In the genomic region with DNA sequence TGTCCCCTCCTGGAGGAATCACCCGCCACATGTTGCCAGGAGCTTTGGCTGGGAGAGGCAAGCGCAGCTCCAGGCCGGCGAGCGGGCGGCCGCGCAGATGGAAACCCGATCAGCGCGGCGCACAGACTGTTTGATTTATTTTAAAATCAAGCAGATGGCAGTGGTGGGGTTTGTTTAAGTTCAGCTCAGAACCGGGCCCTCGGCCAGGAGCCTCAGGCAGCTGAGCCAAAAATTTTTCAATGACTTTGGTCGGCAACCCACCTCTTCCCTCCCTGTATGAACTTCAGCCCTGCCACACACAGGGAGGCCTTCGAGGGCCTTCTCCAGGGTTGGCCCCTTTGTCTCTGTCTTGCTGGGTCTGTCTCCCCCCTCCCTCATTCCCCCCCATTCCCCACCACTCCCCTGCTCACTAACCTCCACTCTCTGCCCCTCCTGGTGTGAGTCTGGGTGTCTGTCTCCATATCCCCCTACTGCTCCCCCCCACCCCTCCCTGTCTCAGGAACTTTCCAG, we compare ENCODE assay signal across 9 mouse cellular contexts. TPM values are rescaled to one million over a fixed set of nuclear protein-coding genes. Genes with fewer than 3 reads are reported as not detected.
DNase-seq lines count a peak whose midpoint lies in the region; ATAC-seq and TF ChIP-seq lines count a peak whose summit lies in the region.
"Had no signal": no experiment of that assay in that cellular context is flagged by ENCODE, and none has a peak within 500 bp of the region (broad histone marks: within the 10 kb centered on the region; RNA-seq: fewer than 3 reads in every experiment).

No protein-coding gene starts in this region.

- peak overlapping the region; percentile 43 for H3K4me2 ChIP-seq in forebrain, embryonic 16.5 days (ENCODE audit: low read length)
- H3K4me2 ChIP-seq in liver, embryonic 15.5 days, result peak overlapping the region; percentile 45

- no peaks in the 10 kb centered on the region for H3K27me3 ChIP-seq in forebrain, embryonic 16.5 days (replicated peaks; ENCODE audit: control insufficient read depth, insufficient read depth, low read length)
- peaks cover 57% of the 10 kb centered on the region for H3K27me3 ChIP-seq in liver, embryonic 15.5 days

- H3K4me1 ChIP-seq in forebrain, embryonic 16.5 days (replicated peaks; ENCODE audit: control insufficient read depth, insufficient read depth, low read length), result peaks cover 61% of the 10 kb centered on the region
- H3K4me1 ChIP-seq in liver, embryonic 15.5 days (replicated peaks), result peaks cover 20% of the 10 kb centered on the region
- peaks cover 55% of the 10 kb centered on the region for H3K4me1 ChIP-seq in olfactory bulb, adult 2 months (ENCODE audit: control insufficient read depth, insufficient read depth, low read length)

- peak overlapping the region; percentile 97 for H3K27ac ChIP-seq in forebrain, embryonic 16.5 days (ENCODE audit: low read length)
- H3K27ac ChIP-seq in liver, embryonic 15.5 days (replicated peaks), result no peak overlapping the region; the same call in 1 of the 2 replicates
- peak overlapping the region; percentile 6; the same call in 1 of the 2 replicates for H3K27ac ChIP-seq in olfactory bulb, adult 2 months (ENCODE audit: insufficient read depth, low read depth, low read length)
- H3K27ac ChIP-seq: macrophage had no signal

- peak; percentile 86 for ATAC-seq in forebrain, embryonic 16.5 days
- ATAC-seq in liver, embryonic 15.5 days (ENCODE audit: insufficient read depth), result peak; percentile 35; the same call in 1 of the 2 replicates

- intact Hi-C loops in heart, postnatal 10 days (cut with DNase I), result loop anchor here (2.0 kb wide), 1 partner anchor 34 kb away; no protein-coding TSS in a partner anchor

- WGBS in forebrain, embryonic 16.5 days, result 4% methylated on average over 16 of the region's 16 CpGs
- WGBS in liver, embryonic 15.5 days (ENCODE audit: insufficient replicate concordance), result 35% methylated on average over 16 of the region's 16 CpGs
- 7% methylated on average over 16 of the region's 16 CpGs for WGBS in olfactory bulb, adult 2 months

- no peak for TF ChIP-seq CTCF in olfactory bulb, adult 2 months (IDR thresholded peaks at IDR 0.05; ENCODE audit: insufficient read depth, low read depth, low read length)

- peak; percentile 62 for DNase-seq in urinary bladder, postnatal 14 days (ENCODE audit: low spot score)
- DNase-seq in urinary bladder, postnatal 10 days (ENCODE audit: low spot score), result no peak
- peak; percentile 78 to 85 for DNase-seq in heart, postnatal 10 days
- peak; percentile 62 to 75 for DNase-seq in kidney, postnatal 36 days
- no peak for DNase-seq in urinary bladder, postnatal 25 days (ENCODE audit: low spot score)

- no peak overlapping the region for H3K9ac ChIP-seq in forebrain, embryonic 16.5 days (replicated peaks; ENCODE audit: low read depth, low read length)
- H3K9ac ChIP-seq in liver, embryonic 15.5 days, result no peak overlapping the region

- TF ChIP-seq POLR2A in olfactory bulb, adult 2 months (IDR thresholded peaks at IDR 0.05; ENCODE audit: insufficient read depth, low read depth, low read length), result no peak

- no peak overlapping the region for H3K4me3 ChIP-seq in forebrain, embryonic 16.5 days (replicated peaks; ENCODE audit: low read length)
- no peak overlapping the region for H3K4me3 ChIP-seq in liver, embryonic 15.5 days (replicated peaks)
- H3K4me3 ChIP-seq in olfactory bulb, adult 2 months (ENCODE audit: insufficient read depth, low read depth, low read length), result peak overlapping the region; percentile 1

- no peaks in the 10 kb centered on the region for H3K36me3 ChIP-seq in forebrain, embryonic 16.5 days (ENCODE audit: control insufficient read depth, insufficient read depth)
- H3K36me3 ChIP-seq in liver, embryonic 15.5 days (replicated peaks), result no peaks in the 10 kb centered on the region

- no peaks in the 10 kb centered on the region for H3K9me3 ChIP-seq in forebrain, embryonic 16.5 days (ENCODE audit: control insufficient read depth, low read length)
- no peaks in the 10 kb centered on the region for H3K9me3 ChIP-seq in liver, embryonic 15.5 days (replicated peaks)

RNA-seq across cellular contexts. Expression of a gene that starts 36.7 kb away (rescaled TPM):
- 26.9 and 34.9 TPM in 2 replicates for polyA plus RNA-seq in forebrain, embryonic 16.5 days (2015; fragmentation: Nextera tagmentation; extraction: Ambion mirVana)
- total RNA-seq in heart, postnatal 10 days (2021), result 10 to 100 TPM; 32.6 to 34.6 TPM
- 8.7 and 10.6 TPM in 2 replicates for polyA plus RNA-seq in liver, embryonic 15.5 days (2015; fragmentation: Nextera tagmentation; extraction: Ambion mirVana)
- polyA plus RNA-seq in olfactory bulb, adult 2 months (2012; ENCODE audit: insufficient read depth, insufficient read length, low replicate concordance, missing spikeins), result 42.5 and 91.1 TPM in 2 replicates

Comparison
In these comparisons a context has a peak if more than half of its experiments do, and no peak if none do; other contexts are left out.
1. DNase-seq: peak in urinary bladder, postnatal 14 days (single experiment), heart, postnatal 10 days (2 of 2) and kidney, postnatal 36 days (2 of 2); none in urinary bladder, postnatal 10 days (single experiment) and urinary bladder, postnatal 25 days (single experiment).